Mouse (Mus musculus): Measurements from ENCODE around the gene Abcc6.

DNA sequence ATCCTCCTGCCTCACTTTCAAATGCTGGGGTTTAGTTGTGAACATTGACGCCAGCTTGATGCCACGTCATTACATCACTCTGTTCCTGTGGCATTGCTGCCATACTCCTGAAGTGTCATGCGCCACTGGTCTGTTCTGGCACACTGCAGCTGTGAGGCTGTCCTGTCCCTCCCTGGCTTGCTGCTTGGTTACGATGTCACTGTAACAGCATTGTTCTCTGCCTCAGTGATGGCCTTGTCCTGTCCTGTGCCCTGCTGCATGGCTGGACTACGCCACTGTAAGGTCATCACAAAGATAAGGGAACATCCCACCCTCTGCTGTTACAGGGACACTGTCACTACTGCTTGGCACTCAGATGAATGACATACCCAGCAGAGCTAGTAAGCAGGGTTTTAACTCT, 48.5 kb downstream of the Abcc6 start:
- no peak for TF ChIP-seq CTCF (IDR thresholded peaks at IDR 0.05; ENCODE audit: extremely low read depth, insufficient read length, insufficient replicate concordance, low read depth, low read length)
- no peak for TF ChIP-seq POLR2A (IDR thresholded peaks at IDR 0.05; ENCODE audit: low read depth, low read length)
